Mouse (Mus musculus) myocyte (in vitro differentiated cells): ENCODE measurements at regions not wholly inside any gene's neighbourhood (a gene's known extent, or its start where the extent isn't known, plus 50 kb on each side); places are given as distances from the start of the nearest gene placed in this dataset.

Source experiments
- H3K27me3 ChIP-seq: one replicate; pipeline ENCODE4 v1.6.1; 2011; ENCODE audit not compliant: control insufficient read depth, insufficient read depth, insufficient read length
- H3K36me3 ChIP-seq: one replicate; pipeline ENCODE4 v1.6.1; 2011; ENCODE audit not compliant: control insufficient read depth, insufficient read depth
- H3K4me2 ChIP-seq: one replicate; pipeline ENCODE4 v1.6.1; 2011; ENCODE audit warnings: low read depth, control low read depth
- H3K4me3 ChIP-seq: one replicate; pipeline ENCODE4 v1.5.1; 2011; ENCODE audit warnings: mild to moderate bottlenecking, control low read depth, moderate library complexity
- H3K79me2 ChIP-seq: one replicate; pipeline ENCODE4 v1.6.1; 2011; ENCODE audit not compliant: control insufficient read depth, insufficient read depth
- H3ac ChIP-seq: one replicate; pipeline ENCODE4 v1.6.1; 2011; ENCODE audit not compliant: control insufficient read depth, insufficient read length
- CEBPB ChIP-seq: IDR thresholded peaks from 2 replicates; pipeline ENCODE4 v1.6.1; 2011; ENCODE audit warnings: mild to moderate bottlenecking, moderate library complexity; ENCODE audit not compliant: poor library complexity, insufficient read depth, severe bottlenecking
- E2F4 ChIP-seq: IDR thresholded peaks from one replicate; pipeline ENCODE4 v1.6.1; 2011; ENCODE audit warnings: mild to moderate bottlenecking, control low read depth, moderate library complexity; ENCODE audit not compliant: insufficient read depth
- MAX ChIP-seq: IDR thresholded peaks from one replicate; pipeline ENCODE4 v1.6.1; 2011; ENCODE audit warnings: low read depth, mild to moderate bottlenecking, control low read depth
- MYOD1 ChIP-seq, 3 experiments: IDR thresholded peaks; one replicate each; pipeline ENCODE4 v1.6.1; 2011; ENCODE audit warnings: control low read depth in 2 of 3, low read depth in 2 of 3, mild to moderate bottlenecking in 2 of 3, moderate library complexity in 1 of 3; ENCODE audit not compliant: insufficient read length in 2 of 3, control insufficient read depth in 1 of 3
- MYOG ChIP-seq, 3 experiments: IDR thresholded peaks; one replicate each; pipeline ENCODE4 v1.6.1; 2011; ENCODE audit warnings: control low read depth in 2 of 3, low read depth in 2 of 3, mild to moderate bottlenecking in 2 of 3; ENCODE audit not compliant: insufficient read length in 2 of 3, control insufficient read depth in 1 of 3, insufficient read depth in 1 of 3
- POLR2A ChIP-seq: IDR thresholded peaks from one replicate; pipeline ENCODE4 v1.6.1; 2011; ENCODE audit warnings: low read depth, mild to moderate bottlenecking, control low read depth, moderate library complexity; ENCODE audit not compliant: insufficient read length
- POLR2AphosphoS2 ChIP-seq: IDR thresholded peaks from one replicate; pipeline ENCODE4 v1.6.1; 2011; ENCODE audit warnings: low read depth, control low read depth; ENCODE audit not compliant: insufficient read length
- REST ChIP-seq: IDR thresholded peaks from one replicate; pipeline ENCODE4 v1.6.1; 2011; ENCODE audit warnings: mild to moderate bottlenecking, control low read depth, moderate library complexity; ENCODE audit not compliant: insufficient read depth, insufficient read length
- SRF ChIP-seq: IDR thresholded peaks from one replicate; pipeline ENCODE4 v1.6.1; 2011; ENCODE audit warnings: low read depth; ENCODE audit not compliant: control insufficient read depth, insufficient read length
- TCF12 ChIP-seq: IDR thresholded peaks from one replicate; pipeline ENCODE4 v1.6.1; 2011; ENCODE audit warnings: mild to moderate bottlenecking, control low read depth; ENCODE audit not compliant: poor library complexity, insufficient read depth, severe bottlenecking
- TCF3 ChIP-seq: IDR thresholded peaks from one replicate; pipeline ENCODE4 v1.6.1; 2011; ENCODE audit warnings: low read depth, control low read depth; ENCODE audit not compliant: insufficient read length
- USF1 ChIP-seq: IDR thresholded peaks from one replicate; pipeline ENCODE4 v1.6.1; 2011; ENCODE audit warnings: low read depth, mild to moderate bottlenecking, control low read depth, moderate library complexity

DNA sequence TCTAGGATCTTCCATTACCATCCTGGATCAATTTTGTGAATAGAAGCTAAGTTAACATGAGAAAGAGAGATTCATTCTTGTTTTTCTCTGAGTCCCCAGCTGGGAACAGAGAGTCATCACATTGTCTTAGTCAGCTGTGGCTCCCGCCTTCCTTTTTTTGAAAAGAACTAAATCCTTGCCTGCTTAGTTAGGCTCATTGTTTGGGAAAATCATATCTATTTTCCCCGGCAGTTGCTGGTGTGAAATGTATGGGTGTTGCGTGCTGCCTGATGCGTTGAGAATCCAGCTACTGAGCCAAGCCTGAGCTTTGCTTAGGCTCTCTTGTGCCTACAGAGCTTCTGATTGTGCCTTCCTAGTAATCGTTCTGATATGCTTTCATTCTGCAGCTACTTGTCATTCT lies 66.3 kb downstream of the Fam50b start:
- TF ChIP-seq REST (no peak), POLR2AphosphoS2 (no peak), MYOD1 (IDR thresholded peaks at IDR 0.05; ENCODE audit: control insufficient read depth in 1 of 3, insufficient read length in 2 of 3, low read depth in 2 of 3) (no peak), MYOG (IDR thresholded peaks at IDR 0.05; ENCODE audit: control insufficient read depth in 1 of 3, insufficient read depth in 1 of 3, insufficient read length in 2 of 3, low read depth in 2 of 3) (no peak), E2F4 (no peak), POLR2A (no peak), SRF (no peak), TCF12 (no peak), CEBPB (no peak), USF1 (no peak), TCF3 (no peak)
- H3ac ChIP-seq, result no peak overlapping the region
- no peak overlapping the region for H3K4me3 ChIP-seq
- no peaks in the 10 kb centered on the region for H3K27me3 ChIP-seq
- H3K79me2 ChIP-seq, result no peaks in the 10 kb centered on the region
- H3K36me3 ChIP-seq, result no peaks in the 10 kb centered on the region
- no peak overlapping the region for H3K4me2 ChIP-seq

- Histone ChIP-seq H3K36me3 (no peaks in the 10 kb centered on the region), H3K4me3 (no peak overlapping the region), H3K27me3 (no peaks in the 10 kb centered on the region), H3K79me2 (no peaks in the 10 kb centered on the region), H3K4me2 (no peak overlapping the region), H3ac (no peak overlapping the region)
- TF ChIP-seq POLR2A, result no peak
- no peak for TF ChIP-seq USF1
- TF ChIP-seq MAX, result no peak
- no peak for TF ChIP-seq TCF3
- no peak for TF ChIP-seq E2F4
- no peak for TF ChIP-seq REST
- no peak for TF ChIP-seq MYOD1 (IDR thresholded peaks at IDR 0.05; ENCODE audit: control insufficient read depth in 1 of 3, insufficient read length in 2 of 3, low read depth in 2 of 3)
- TF ChIP-seq CEBPB, result no peak
- no peak for TF ChIP-seq TCF12
- TF ChIP-seq SRF, result no peak
- TF ChIP-seq POLR2AphosphoS2, result no peak
- TF ChIP-seq MYOG (IDR thresholded peaks at IDR 0.05; ENCODE audit: control insufficient read depth in 1 of 3, insufficient read depth in 1 of 3, insufficient read length in 2 of 3, low read depth in 2 of 3), result no peak
These were observed 68.5 kb upstream of the Prpf4b start for GRCm38 (mm10) chr13:34806532-34807092.

DNA sequence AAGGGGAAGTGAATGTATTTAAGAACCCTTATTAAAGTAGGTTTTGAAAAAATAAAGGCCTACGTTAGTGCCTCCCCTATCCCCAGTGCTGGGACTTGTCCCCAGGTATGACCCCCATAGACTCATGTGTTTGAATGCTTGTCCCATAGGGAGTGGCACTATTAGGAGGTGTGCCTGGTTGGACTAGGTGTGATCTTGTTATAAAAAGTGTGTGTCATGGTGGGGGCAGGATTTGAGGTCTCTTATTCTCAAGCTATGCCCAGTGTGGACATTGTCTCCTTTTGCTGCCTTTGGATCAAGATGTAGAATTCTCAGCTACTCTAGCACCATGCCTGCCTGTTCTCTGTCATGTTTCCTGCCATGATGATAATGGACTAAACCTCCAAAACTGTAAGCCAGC lies 65.6 kb upstream of the Prpf4b start:
- no peak for TF ChIP-seq SRF
- TF ChIP-seq TCF12, result no peak
- TF ChIP-seq POLR2A, result no peak
- no peak for TF ChIP-seq REST
- no peak overlapping the region for H3ac ChIP-seq
- H3K4me2 ChIP-seq, result no peak overlapping the region
- no peaks in the 10 kb centered on the region for H3K27me3 ChIP-seq
- H3K36me3 ChIP-seq, result no peaks in the 10 kb centered on the region
- no peak overlapping the region for H3K4me3 ChIP-seq
- no peaks in the 10 kb centered on the region for H3K79me2 ChIP-seq

DNA sequence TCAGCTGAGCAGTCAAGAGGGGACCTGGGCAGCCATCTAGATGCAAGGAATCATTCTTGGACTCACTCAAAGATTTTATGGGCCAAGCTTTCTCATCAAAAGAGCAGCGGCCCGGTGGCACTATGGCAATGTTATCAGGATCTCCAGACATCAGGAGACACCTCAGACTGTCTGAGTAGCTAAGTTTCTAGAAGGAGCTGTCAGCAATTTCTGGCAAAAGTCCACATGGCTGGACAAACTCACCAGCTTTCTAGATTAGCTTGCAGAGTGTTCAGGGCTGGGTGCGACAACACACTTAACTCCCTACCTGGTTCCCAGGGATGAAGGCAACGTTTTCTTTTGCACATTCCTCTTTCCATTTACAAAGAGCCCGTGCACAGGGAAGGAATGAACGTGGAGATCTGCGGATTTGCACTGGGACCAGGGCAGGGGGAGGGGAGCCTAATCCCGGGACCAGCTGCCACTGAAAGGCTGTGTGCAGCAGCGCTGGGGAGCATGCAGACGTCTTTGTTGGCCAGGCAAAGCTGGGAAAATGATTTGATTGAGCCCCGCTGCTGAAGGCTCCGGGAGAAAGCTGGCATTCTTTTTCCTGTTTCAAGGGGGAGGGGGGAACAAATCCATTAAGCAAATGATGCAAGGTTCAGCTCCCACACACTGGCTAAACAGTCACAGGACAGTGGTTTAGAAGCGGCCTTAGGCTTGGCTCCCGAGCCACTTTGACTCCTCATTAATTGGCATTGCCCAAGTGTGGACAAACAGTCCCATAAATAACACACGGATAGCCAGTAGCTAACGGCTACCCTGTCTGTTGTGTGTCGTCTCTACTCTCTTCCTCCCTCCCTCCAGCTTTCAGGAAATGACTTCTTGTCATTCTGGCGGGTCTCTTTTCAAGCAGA lies 60.7 kb upstream of the Prpf4b start:
- Histone ChIP-seq H3ac (no peak overlapping the region), H3K79me2 (no peaks in the 10 kb centered on the region), H3K4me2 (peak overlapping the region; percentile 31), H3K4me3 (no peak overlapping the region), H3K36me3 (no peaks in the 10 kb centered on the region), H3K27me3 (no peaks in the 10 kb centered on the region)
- TF ChIP-seq E2F4 (no peak), MYOG (IDR thresholded peaks at IDR 0.05; ENCODE audit: control insufficient read depth in 1 of 3, insufficient read depth in 1 of 3, insufficient read length in 2 of 3, low read depth in 2 of 3) (peak in 2 of 3 experiments; percentile 53 to 84), MYOD1 (IDR thresholded peaks at IDR 0.05; ENCODE audit: control insufficient read depth in 1 of 3, insufficient read length in 2 of 3, low read depth in 2 of 3) (peak in 2 of 3 experiments; percentile 16 to 42), CEBPB (no peak)

DNA sequence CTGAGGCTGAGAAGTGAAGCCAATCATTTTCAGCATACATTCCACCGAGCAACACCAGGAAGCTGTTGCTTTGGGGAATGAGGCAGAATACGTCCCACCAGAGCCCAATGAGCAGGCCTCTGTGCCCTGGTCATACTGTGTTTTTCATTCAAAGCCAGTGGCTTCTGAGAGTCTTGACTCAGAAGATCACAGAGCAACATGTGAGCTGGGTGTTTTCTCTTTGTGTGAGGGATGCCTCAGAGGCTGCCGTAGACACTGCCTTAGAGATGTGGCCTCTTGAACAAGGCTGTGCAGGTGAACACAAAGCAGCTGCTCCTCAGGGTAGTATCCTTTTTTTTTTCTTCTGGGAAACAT lies 60.1 kb upstream of the Prpf4b start:
- TF ChIP-seq TCF3 (no peak), USF1 (no peak), SRF (no peak), CEBPB (no peak), MAX (no peak), TCF12 (no peak), E2F4 (no peak), MYOD1 (IDR thresholded peaks at IDR 0.05; ENCODE audit: control insufficient read depth in 1 of 3, insufficient read length in 2 of 3, low read depth in 2 of 3) (no peak), POLR2A (no peak), POLR2AphosphoS2 (no peak), MYOG (IDR thresholded peaks at IDR 0.05; ENCODE audit: control insufficient read depth in 1 of 3, insufficient read depth in 1 of 3, insufficient read length in 2 of 3, low read depth in 2 of 3) (no peak), REST (no peak)
- H3K4me2 ChIP-seq, result peak overlapping the region; percentile 31

More for the DNA sequence above, 60.1 kb upstream of the Prpf4b start:
- H3K27me3 ChIP-seq, result no peaks in the 10 kb centered on the region
- no peaks in the 10 kb centered on the region for H3K36me3 ChIP-seq
- H3ac ChIP-seq, result no peak overlapping the region
- no peak overlapping the region for H3K4me3 ChIP-seq
- no peaks in the 10 kb centered on the region for H3K79me2 ChIP-seq
